Mouse (Mus musculus): ENCODE measurements around the gene Usp20. TPM values are rescaled to one million over a fixed set of nuclear protein-coding genes. Genes with fewer than 3 reads are reported as not detected.

Gene Usp20
- polyA plus RNA-seq, 1 experiment from 2014 or later, result 34.6 TPM

DNA sequence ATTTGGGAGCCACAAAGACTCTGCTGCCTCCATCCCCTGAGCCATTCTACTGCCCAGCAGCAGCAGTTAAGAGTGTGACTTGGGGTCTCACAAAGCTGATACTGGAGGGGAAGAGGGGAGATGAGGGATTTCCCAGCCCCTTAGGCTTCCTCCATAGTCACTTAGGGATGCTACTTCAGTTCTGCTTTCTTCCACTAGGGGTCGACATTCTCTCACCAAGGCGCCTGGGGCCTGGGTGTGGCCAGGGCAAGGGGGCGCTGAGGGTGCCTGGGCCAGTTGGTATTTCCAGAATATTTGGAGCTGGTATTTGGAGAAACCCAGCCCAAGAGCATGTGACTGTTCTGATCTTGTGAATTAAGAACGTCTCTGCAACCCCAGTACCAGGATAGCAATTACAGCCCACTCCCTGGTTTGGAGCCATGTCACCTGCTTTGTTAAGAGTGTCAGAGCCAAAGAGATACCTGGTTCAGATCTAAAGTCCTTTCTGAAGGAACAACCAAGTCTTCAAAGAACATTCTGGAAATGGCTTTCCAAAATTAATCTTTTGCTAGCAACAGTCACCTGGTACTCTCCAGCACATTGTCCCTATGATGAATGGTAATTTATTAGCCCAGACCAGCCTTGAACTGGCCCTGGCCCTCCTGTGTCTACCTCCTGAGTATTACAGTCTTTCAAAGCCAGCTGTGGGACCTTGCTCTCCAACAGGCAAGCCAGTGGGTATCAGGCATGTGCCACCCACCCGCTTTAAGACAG lies 42.7 kb downstream of the Usp20 start:
- 30% methylated on average over 5 of the region's 5 CpGs for WGBS
- Histone ChIP-seq H3K27ac (no peak overlapping the region), H3K4me2 (no peak overlapping the region), H3K9me3 (replicated peaks) (no peaks in the 10 kb centered on the region), H3K9ac (no peak overlapping the region), H3K4me3 (no peak overlapping the region), H3K36me3 (ENCODE audit: poor library complexity, severe bottlenecking) (peaks cover 42% of the 10 kb centered on the region), H3K4me1 (no peaks in the 10 kb centered on the region), H3K27me3 (no peaks in the 10 kb centered on the region)
- ATAC-seq, result no peak

DNA sequence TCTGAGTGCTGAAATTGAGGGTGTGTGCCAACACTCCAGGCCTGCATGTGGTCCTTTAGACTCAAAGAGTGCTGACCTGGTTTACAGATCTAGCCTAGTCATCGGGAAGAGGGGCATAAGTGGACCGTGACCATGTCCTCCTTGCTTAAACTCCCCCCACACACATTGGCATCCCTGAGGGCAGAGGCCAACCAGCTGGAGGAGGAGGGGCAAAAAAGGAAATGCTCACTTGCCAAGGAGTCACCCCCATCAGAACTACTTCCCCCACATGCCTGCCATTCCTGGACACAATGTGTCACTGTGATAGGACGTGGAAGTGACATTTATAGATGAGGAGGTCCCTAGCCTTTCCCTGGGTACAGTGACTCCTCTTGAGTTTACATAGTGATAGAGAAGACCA lies 43.4 kb downstream of the Usp20 start:
- no peaks in the 10 kb centered on the region for H3K9me3 ChIP-seq (replicated peaks)
- H3K4me1 ChIP-seq, result no peaks in the 10 kb centered on the region
- H3K36me3 ChIP-seq (ENCODE audit: poor library complexity, severe bottlenecking), result peaks cover 35% of the 10 kb centered on the region
- H3K27ac ChIP-seq, result no peak overlapping the region
- H3K4me2 ChIP-seq, result no peak overlapping the region
- no peak overlapping the region for H3K9ac ChIP-seq
- 91% methylated on average over 3 of the region's 3 CpGs for WGBS
- no peaks in the 10 kb centered on the region for H3K27me3 ChIP-seq
- H3K4me3 ChIP-seq, result no peak overlapping the region
- ATAC-seq, result no peak

DNA sequence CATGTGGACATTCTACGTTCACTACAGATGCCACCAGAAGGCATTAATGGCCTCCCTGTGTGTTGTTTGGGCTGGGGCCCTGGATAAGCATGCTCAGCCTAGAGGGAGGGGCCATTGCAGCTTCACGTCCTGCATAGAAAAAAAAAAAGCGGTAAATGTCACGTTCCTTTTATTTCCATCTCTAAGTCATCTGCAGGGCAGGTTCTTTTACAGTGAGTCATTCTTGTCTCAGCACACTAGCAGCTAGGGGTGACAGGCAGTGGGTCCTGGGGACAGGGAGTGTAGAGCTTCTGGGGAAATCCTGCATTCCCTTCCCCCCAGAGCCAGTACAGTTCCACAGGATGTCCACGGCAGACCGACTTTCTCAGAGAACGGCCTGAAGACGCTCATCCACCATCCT lies 44.6 kb downstream of the Usp20 start:
- no peak for ATAC-seq
- no peak overlapping the region for H3K4me2 ChIP-seq
- no peaks in the 10 kb centered on the region for H3K27me3 ChIP-seq

DNA sequence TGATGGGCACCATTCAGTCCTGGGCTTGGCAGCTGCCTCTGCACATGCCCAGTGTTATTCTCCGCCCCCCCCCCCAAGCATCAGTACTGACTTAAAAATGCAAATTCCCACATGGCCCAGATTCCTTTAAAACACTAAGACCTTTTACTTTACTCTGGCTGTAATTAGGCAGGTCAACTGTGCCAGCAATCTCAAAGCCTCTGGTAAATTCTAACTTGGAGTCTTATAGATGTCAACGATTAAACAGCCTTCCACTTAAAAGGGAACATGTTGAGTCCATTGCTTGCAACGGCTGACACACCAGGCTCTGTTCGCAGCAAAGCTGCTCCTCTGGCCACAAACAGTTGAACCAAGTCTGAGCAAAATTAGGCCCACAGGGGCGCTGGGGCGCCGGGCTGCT lies 49.9 kb downstream of the Usp20 start:
- Histone ChIP-seq H3K27ac (no peak overlapping the region), H3K4me2 (no peak overlapping the region), H3K4me3 (no peak overlapping the region), H3K27me3 (no peaks in the 10 kb centered on the region), H3K4me1 (no peaks in the 10 kb centered on the region), H3K36me3 (ENCODE audit: poor library complexity, severe bottlenecking) (peaks cover 59% of the 10 kb centered on the region), H3K9ac (no peak overlapping the region), H3K9me3 (replicated peaks) (no peaks in the 10 kb centered on the region)
- 85% methylated on average over 7 of the region's 7 CpGs for WGBS
- ATAC-seq, result no peak

More for the DNA sequence above, 44.6 kb downstream of the Usp20 start:
- Histone ChIP-seq H3K9me3 (replicated peaks) (no peaks in the 10 kb centered on the region), H3K36me3 (ENCODE audit: poor library complexity, severe bottlenecking) (peaks cover 24% of the 10 kb centered on the region), H3K9ac (no peak overlapping the region), H3K27ac (no peak overlapping the region), H3K4me3 (no peak overlapping the region), H3K4me1 (no peaks in the 10 kb centered on the region)
- WGBS, result 74% methylated on average over 8 of the region's 8 CpGs

DNA sequence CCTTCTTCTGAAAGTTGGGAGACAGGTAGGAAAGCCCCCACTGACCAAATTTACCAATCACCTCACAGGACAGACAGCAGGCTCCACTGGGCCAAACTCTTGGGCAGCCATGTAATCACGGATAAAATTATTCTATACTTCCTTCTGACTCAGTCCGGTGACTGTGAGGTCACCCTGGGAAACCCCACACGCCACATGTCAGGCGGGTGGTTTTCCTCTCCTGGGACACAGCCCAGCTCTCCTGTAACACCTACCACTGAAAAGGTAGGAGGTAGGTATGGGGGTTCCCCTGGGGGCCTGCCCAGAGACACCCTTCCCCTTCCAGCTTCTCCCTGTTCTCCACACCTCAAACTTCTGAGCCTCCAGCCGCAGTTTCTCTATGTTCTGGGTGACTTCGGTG lies 54.7 kb downstream of the Usp20 start:
- no peaks in the 10 kb centered on the region for H3K4me1 ChIP-seq
- no peak for ATAC-seq
- no peaks in the 10 kb centered on the region for H3K27me3 ChIP-seq
- no peak overlapping the region for H3K27ac ChIP-seq
- no peak overlapping the region for H3K4me2 ChIP-seq
- H3K9me3 ChIP-seq (replicated peaks), result no peaks in the 10 kb centered on the region
- H3K9ac ChIP-seq, result no peak overlapping the region
- H3K36me3 ChIP-seq (ENCODE audit: poor library complexity, severe bottlenecking), result peaks cover 59% of the 10 kb centered on the region
- WGBS, result 94% methylated on average over 6 of the region's 6 CpGs
- H3K4me3 ChIP-seq, result no peak overlapping the region

DNA sequence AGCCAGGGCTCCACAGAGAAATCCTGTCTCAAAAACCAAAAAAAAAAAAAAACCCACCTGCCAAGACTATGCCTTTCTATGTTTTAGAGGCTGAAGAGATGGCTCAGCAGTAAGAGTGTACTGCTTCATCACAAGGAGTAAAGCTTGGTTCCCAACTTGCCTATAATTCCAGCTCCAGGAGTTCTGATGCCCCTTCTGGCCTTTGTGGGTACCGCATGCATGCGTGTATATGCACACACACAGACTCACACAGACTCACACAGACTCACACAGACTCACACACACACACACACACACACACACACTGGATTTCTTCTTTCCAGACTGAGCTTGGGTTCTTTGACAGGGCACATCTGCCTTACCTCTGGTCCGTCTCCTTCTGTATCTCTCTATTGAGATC lies 58.0 kb downstream of the Usp20 start:
- Histone ChIP-seq H3K36me3 (ENCODE audit: poor library complexity, severe bottlenecking) (peaks cover 34% of the 10 kb centered on the region), H3K9me3 (replicated peaks) (no peaks in the 10 kb centered on the region), H3K4me1 (no peaks in the 10 kb centered on the region), H3K27ac (no peak overlapping the region), H3K4me2 (no peak overlapping the region), H3K27me3 (no peaks in the 10 kb centered on the region), H3K4me3 (no peak overlapping the region), H3K9ac (no peak overlapping the region)
- no peak for ATAC-seq
- WGBS, result 99% methylated on average over 3 of the region's 3 CpGs

DNA sequence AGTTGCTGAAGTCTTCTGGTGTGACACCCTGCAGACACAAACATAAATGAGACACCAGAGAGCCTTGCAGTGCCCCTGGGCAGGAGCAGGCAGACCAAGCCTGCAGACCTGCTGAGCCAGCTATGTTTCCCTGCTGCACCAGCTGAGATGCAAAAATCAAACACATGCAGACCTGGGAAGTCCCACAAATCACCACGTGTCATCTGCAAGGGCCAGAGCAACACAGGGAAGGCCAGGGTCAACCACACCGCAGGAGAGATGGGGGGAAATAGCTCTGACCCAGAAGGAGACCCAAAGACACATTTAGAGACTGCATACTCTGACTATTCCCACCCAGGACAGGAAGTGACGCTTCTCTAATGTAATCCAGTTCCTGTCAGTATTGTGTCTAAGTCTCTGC lies 58.4 kb downstream of the Usp20 start:
- ATAC-seq, result no peak
- H3K36me3 ChIP-seq (ENCODE audit: poor library complexity, severe bottlenecking), result peaks cover 30% of the 10 kb centered on the region
- no peak overlapping the region for H3K27ac ChIP-seq
- WGBS, result 83% methylated on average over 3 of the region's 3 CpGs
- H3K4me2 ChIP-seq, result no peak overlapping the region
- no peaks in the 10 kb centered on the region for H3K4me1 ChIP-seq
- H3K9ac ChIP-seq, result no peak overlapping the region
- no peak overlapping the region for H3K4me3 ChIP-seq
- no peaks in the 10 kb centered on the region for H3K9me3 ChIP-seq (replicated peaks)
- no peaks in the 10 kb centered on the region for H3K27me3 ChIP-seq

DNA sequence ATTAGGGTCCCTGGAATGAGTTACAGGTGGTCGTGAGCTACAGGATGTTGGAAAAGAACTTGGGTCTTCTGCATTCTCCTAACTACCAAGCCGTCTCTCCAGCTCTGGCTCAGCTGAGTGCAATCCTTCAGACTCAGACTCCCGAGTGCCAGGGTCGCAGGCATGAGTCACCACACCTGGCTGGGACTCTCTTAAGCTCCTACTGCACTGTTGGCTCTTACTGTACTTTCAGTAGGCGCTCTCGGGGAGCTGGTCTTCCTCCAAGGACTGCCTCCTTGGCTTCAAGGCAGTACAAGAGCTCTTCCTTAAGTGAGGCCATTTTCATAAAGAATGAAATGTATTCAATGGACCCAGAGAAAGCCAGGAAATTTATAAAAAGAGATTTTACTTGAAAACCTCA lies 59.3 kb downstream of the Usp20 start:
- H3K4me3 ChIP-seq, result no peak overlapping the region
- no peak overlapping the region for H3K4me2 ChIP-seq
- H3K27me3 ChIP-seq, result no peaks in the 10 kb centered on the region
- no peaks in the 10 kb centered on the region for H3K4me1 ChIP-seq
- no peak overlapping the region for H3K27ac ChIP-seq
- peaks cover 21% of the 10 kb centered on the region for H3K36me3 ChIP-seq (ENCODE audit: poor library complexity, severe bottlenecking)
- WGBS, result 90% methylated on average over 6 of the region's 6 CpGs
- ATAC-seq, result no peak
- no peaks in the 10 kb centered on the region for H3K9me3 ChIP-seq (replicated peaks)
- no peak overlapping the region for H3K9ac ChIP-seq

DNA sequence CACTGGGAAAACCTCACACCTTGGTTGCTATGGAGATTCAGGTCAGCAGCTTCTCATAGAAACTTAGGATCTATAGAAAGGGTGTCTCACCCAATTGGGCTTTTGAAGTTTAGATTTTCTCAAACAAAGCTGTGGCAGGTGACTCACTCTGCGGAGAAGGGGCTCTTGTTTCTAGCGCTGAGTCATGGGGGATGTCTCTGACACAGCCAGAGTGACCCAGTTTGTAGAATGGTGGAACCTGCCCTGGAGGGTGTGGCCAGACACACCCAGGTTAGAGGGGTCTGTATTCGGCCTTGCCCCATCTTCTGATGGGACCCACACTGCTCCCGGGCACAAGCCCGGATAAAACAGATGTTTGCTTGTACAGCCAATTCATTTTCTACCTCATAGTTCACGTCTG lies 60.8 kb downstream of the Usp20 start:
- H3K4me3 ChIP-seq, result no peak overlapping the region
- no peaks in the 10 kb centered on the region for H3K27me3 ChIP-seq
- 90% methylated on average over 6 of the region's 6 CpGs for WGBS
- H3K4me1 ChIP-seq, result no peaks in the 10 kb centered on the region
- H3K9ac ChIP-seq, result no peak overlapping the region
- ATAC-seq, result no peak
- no peak overlapping the region for H3K27ac ChIP-seq
- H3K4me2 ChIP-seq, result no peak overlapping the region
- H3K36me3 ChIP-seq (ENCODE audit: poor library complexity, severe bottlenecking), result peaks cover 13% of the 10 kb centered on the region
- H3K9me3 ChIP-seq (replicated peaks), result no peaks in the 10 kb centered on the region

DNA sequence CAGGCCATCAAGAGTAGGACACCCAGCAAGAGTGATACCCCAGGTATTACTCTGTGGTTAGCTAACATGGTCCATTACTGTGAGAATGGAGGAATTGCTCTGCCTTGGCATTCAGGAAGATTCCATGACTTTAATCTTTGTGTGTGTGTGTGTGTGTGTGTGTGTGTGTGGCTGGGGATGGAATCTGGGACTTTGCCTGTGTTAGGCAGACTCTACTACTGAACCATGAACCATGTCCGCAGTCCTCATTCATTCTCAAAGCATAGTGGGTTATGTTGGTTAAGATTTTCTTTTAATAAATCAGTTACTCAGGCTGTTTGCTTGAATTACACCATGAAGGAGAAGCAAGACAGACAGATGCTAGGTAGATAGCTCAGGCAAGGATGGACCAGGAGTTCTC lies 61.8 kb downstream of the Usp20 start:
- WGBS, result 100% methylated on average over 1 of the region's 1 CpGs
- H3K27ac ChIP-seq, result no peak overlapping the region
- H3K4me3 ChIP-seq, result no peak overlapping the region
- no peaks in the 10 kb centered on the region for H3K4me1 ChIP-seq
- no peak overlapping the region for H3K9ac ChIP-seq
- no peak for ATAC-seq
- H3K27me3 ChIP-seq, result no peaks in the 10 kb centered on the region
- no peaks in the 10 kb centered on the region for H3K9me3 ChIP-seq (replicated peaks)
- H3K4me2 ChIP-seq, result no peak overlapping the region
- peaks cover 13% of the 10 kb centered on the region for H3K36me3 ChIP-seq (ENCODE audit: poor library complexity, severe bottlenecking)

DNA sequence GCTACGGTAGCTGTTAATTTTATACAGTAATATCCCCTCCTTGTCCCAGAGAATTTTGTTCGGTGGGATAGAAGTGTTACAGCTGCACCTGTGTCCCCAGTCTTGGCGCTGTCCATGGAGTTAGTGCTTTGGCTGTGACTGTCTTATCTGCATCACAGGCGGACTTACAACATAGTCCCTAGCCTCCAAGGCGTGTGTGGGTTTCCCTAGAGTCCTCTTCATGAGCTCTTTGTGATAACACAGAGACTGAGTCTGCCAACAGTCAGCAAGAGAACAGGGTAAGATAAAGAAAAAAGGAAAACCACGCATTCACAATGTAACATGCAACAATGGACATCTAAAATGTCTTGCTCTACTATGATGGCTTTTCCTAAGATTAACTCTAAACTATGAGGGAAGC lies 66.0 kb downstream of the Usp20 start:
- WGBS, result 94% methylated on average over 6 of the region's 6 CpGs
- no peak for ATAC-seq
- Histone ChIP-seq H3K4me3 (no peak overlapping the region), H3K27ac (no peak overlapping the region), H3K4me1 (no peaks in the 10 kb centered on the region), H3K36me3 (ENCODE audit: poor library complexity, severe bottlenecking) (peaks cover 8% of the 10 kb centered on the region), H3K4me2 (no peak overlapping the region), H3K9ac (no peak overlapping the region), H3K9me3 (replicated peaks) (no peaks in the 10 kb centered on the region), H3K27me3 (no peaks in the 10 kb centered on the region)

DNA sequence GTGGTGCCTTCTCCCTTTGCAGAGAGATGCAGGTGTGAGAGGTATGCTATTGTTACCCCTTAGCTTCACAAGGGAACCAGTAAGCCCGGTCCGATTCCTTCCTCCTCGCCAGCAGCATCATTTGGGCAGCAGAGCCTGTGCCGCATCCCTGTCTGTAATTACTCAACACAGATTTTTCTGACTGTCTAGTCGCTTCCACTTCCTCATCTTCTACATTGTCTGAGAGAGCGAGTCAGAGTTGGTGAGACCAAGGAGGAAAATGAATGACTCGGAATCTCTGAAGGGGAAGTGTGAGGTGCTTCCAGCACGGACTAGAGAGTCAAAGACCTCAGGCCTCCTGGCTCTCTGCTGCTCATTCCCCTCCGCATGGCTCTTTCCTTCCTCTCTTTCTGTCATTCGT lies 70.4 kb downstream of the Usp20 start:
- no peak overlapping the region for H3K4me3 ChIP-seq
- WGBS, result 93% methylated on average over 10 of the region's 10 CpGs
- no peak overlapping the region for H3K9ac ChIP-seq
- no peak for ATAC-seq
- H3K36me3 ChIP-seq (ENCODE audit: poor library complexity, severe bottlenecking), result peaks cover 40% of the 10 kb centered on the region
- H3K27ac ChIP-seq, result no peak overlapping the region
- H3K9me3 ChIP-seq (replicated peaks), result no peaks in the 10 kb centered on the region
- H3K27me3 ChIP-seq, result no peaks in the 10 kb centered on the region
- H3K4me2 ChIP-seq, result no peak overlapping the region
- no peaks in the 10 kb centered on the region for H3K4me1 ChIP-seq

DNA sequence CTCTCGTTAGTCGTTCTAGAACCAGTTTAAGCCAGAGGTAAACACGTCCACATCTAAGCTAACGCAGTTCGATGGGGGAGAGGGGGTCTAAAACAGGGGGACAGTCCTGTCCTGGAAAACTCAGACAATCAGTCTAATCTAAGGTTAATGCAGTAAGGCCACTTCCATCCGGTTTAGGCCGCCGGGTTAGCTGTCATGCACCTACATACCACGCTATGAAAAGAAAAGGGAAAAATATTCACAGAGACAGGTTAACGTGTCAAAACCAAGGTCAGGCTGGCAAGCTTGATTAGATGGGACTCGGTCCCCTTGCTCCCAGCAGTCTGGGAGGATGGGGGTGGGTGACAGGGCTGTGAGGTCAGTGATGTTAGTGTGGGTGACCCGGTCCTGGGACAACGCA lies 71.3 kb downstream of the Usp20 start:
- peaks cover 44% of the 10 kb centered on the region for H3K36me3 ChIP-seq (ENCODE audit: poor library complexity, severe bottlenecking)
- WGBS, result 95% methylated on average over 13 of the region's 13 CpGs
- ATAC-seq, result no peak

More for the DNA sequence above, 71.3 kb downstream of the Usp20 start:
- Histone ChIP-seq H3K4me1 (no peaks in the 10 kb centered on the region), H3K27ac (no peak overlapping the region), H3K4me2 (no peak overlapping the region), H3K4me3 (no peak overlapping the region), H3K9me3 (replicated peaks) (no peaks in the 10 kb centered on the region), H3K27me3 (no peaks in the 10 kb centered on the region), H3K9ac (no peak overlapping the region)

Data from forebrain, embryonic 13.5 days (tissue).